Mouse (Mus musculus) c-Kit-positive CD71-positive TER-119-positive erythroid progenitor cells, embryonic 14.5 days (primary cell): ENCODE data around the gene Car10.

Experiments
- DNase-seq: peaks from one replicate; pipeline ENCODE4 v3.0.0-alpha.2; 2013; ENCODE audit warnings: low spot score

The Car10 gene

GRCm38 (mm10) chr11:93172430-93172829, 74.6 kb downstream of the Car10 start:
- DNase-seq, result no peak

GRCm38 (mm10) chr11:93173533-93174308, 75.9 kb downstream of the Car10 start:
- DNase-seq, result no peak

- no peak for DNase-seq
Measured at GRCm38 (mm10) chr11:93185477-93185876, 87.6 kb downstream of the Car10 start.

GRCm38 (mm10) chr11:93186163-93186562, 88.3 kb downstream of the Car10 start:
- no peak for DNase-seq

- no peak for DNase-seq
Measured at GRCm38 (mm10) chr11:93188621-93189020, 90.8 kb downstream of the Car10 start.

GRCm38 (mm10) chr11:93200046-93200445, 102.2 kb downstream of the Car10 start:
- no peak for DNase-seq

GRCm38 (mm10) chr11:93217457-93217856, 119.6 kb downstream of the Car10 start:
- no peak for DNase-seq

GRCm38 (mm10) chr11:93230057-93230456, 132.2 kb downstream of the Car10 start:
- no peak for DNase-seq

GRCm38 (mm10) chr11:93249771-93250265, 152.0 kb downstream of the Car10 start:
- no peak for DNase-seq

- DNase-seq, result no peak
Measured at GRCm38 (mm10) chr11:93251766-93252165, 153.9 kb downstream of the Car10 start.

GRCm38 (mm10) chr11:93263979-93264378, 166.2 kb downstream of the Car10 start:
- DNase-seq, result no peak

- DNase-seq, result no peak
Measured at GRCm38 (mm10) chr11:93272016-93272415, 174.2 kb downstream of the Car10 start.

GRCm38 (mm10) chr11:93273906-93274305, 176.1 kb downstream of the Car10 start:
- DNase-seq, result no peak

GRCm38 (mm10) chr11:93293661-93294060, 195.8 kb downstream of the Car10 start:
- no peak for DNase-seq

- no peak for DNase-seq
Measured at GRCm38 (mm10) chr11:93309981-93310380, 212.2 kb downstream of the Car10 start.

- no peak for DNase-seq
Measured at GRCm38 (mm10) chr11:93337756-93338155, 239.9 kb downstream of the Car10 start.

- no peak for DNase-seq
Measured at GRCm38 (mm10) chr11:93343961-93344360, 246.1 kb downstream of the Car10 start.

- DNase-seq, result no peak
Measured at GRCm38 (mm10) chr11:93344869-93345268, 247.0 kb downstream of the Car10 start.

GRCm38 (mm10) chr11:93361576-93361975, 263.7 kb downstream of the Car10 start:
- DNase-seq, result peak; percentile 4

- DNase-seq, result no peak
Measured at GRCm38 (mm10) chr11:93364171-93364570, 266.3 kb downstream of the Car10 start.

- DNase-seq, result no peak
Measured at GRCm38 (mm10) chr11:93367244-93367643, 269.4 kb downstream of the Car10 start.

GRCm38 (mm10) chr11:93367740-93368139, 269.9 kb downstream of the Car10 start:
- DNase-seq, result no peak

- DNase-seq, result no peak
Measured at GRCm38 (mm10) chr11:93373697-93374354, 276.0 kb downstream of the Car10 start.
